Mouse (Mus musculus) heart, adult 11 months (tissue): Measurements from ENCODE around the gene Txndc17.

Experiments
- DNase-seq: peaks from one replicate; pipeline ENCODE4 v3.0.0; 2022

Gene Txndc17

DNA sequence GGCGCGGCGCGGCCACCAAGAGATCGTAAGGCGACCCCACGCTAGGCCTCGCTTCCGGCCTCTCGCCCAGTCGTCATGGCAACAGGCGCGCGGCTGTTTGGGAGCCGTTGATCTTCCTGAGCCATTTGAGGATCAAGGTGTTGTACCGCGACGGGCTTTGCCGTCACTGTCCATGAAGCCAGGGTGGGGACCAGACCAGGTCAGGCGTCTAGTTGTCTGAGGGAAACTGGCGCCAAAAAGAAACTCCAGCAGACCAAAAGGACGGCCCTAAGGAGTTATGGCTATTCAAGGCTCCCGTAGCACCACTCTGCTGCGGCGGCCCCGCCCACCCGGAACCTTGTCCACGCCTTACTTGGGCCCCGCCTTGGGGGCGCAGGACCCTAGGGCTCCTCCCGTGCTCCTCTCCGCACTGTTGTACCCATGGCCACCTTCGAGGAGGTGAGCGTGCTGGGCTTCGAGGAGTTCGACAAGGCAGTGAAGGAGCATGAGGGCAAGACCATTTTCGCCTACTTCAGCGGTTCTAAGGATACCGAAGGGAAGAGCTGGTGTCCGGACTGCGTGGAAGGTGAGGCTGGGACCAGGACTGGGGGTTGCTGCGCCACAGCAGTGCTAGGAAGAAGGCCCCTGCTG, at the start of gene Txndc17, which contains the start of gene 4933427D14Rik:
TSS of gene Txndc17 (plus strand) at position 344 of the 630 bp plus-strand sequence.
TSS of gene 4933427D14Rik (minus strand) at position 256 of the 630 bp plus-strand sequence.
- DNase-seq: peak; percentile 99

DNA sequence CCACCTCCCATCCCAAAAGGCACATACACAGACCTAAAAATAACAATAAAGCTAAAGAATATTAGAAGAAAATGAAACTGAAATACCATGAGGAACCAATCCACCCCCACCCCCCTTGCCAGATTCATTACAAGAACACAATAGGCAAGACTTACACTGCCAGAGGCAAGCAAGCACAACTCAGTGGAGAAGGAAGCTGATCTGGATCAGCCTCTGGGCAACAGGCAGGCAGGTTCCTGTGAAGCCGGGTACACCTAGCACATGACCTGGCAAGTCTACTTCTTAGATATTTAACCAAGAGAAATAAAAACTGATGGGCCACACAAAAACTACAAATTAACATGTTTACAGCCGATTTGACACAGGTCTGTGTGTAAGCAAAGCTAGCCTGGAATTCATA, 44.1 kb upstream of the Txndc17 start:
- no peak for DNase-seq

DNA sequence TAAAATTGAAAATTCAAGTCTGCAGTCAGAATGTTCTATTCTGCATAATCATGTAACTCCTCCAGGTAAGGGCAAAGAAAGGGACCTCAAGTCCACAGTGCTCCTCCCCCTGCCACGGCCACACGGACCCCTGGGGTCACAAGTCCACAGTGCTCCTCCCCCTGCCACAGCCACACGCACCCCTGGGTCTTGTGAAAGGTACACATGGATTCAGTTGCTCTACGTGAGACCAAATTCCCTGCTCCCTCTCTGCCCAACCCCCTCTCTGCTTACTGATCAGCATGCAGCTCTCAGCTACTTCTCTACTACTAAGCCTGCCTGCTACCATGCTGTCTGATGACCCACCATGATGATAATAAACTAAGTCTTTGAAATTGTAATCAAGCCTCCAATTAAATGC, 37.5 kb upstream of the Txndc17 start:
- DNase-seq: peak; percentile 83

DNA sequence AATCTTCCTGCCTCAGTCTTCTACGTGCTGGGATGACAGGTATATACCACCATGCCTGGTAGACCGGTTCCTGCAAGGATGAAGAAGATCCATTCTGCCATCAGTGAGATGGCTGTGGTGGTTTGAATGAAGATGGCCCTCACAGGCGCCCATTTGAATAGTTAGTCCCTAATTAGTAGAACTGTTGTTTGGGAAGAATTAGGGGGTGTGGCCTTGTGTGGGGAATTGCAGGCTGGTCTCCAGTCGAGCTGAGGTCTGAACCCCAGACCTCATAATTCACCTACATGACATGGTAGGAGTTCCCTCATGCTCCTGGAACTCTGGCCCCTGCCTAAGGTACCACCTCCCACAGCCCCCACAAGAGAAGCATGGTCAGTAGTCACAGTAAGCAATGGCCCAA, 35.4 kb upstream of the Txndc17 start:
- peak; percentile 61 for DNase-seq

DNA sequence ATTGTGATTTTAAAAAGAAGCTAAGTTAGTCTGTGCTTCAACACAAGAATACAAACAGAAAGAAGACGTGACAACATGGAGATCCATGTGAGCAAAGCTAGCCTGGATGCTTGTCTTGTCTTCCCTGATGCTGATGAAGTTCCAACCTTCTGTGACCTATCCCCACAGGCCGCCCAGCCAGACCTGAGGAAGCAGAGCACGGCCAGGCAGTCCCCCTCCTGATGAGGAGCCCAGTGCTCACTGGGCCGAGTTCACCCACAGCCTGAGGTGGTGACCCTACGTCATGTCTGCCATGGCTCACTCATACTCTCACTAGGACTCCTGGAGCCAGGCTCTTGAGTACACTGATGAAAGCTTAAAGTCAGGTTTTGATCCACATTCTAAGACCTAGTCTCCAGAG, 33.8 kb upstream of the Txndc17 start:
- DNase-seq: peak; percentile 55

DNA sequence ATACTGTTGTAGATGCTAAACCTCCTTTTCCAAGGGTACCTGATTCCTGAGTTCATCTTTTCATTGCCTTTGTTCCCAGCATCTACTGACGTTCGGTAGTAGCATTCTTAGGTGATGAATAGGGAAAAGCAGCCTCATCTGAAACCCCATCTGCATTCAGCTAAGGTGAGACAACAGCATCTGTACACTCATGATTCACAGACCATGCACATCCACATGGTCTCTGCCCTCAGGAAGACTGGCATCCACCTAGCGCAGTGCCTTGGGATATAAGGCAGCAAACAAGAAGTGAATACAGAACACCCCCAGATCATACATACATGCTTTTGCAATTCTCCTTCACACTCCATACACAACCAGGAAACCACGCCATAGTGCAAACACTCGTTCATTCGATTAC, 32.6 kb upstream of the Txndc17 start:
- peak; percentile 54 for DNase-seq

DNA sequence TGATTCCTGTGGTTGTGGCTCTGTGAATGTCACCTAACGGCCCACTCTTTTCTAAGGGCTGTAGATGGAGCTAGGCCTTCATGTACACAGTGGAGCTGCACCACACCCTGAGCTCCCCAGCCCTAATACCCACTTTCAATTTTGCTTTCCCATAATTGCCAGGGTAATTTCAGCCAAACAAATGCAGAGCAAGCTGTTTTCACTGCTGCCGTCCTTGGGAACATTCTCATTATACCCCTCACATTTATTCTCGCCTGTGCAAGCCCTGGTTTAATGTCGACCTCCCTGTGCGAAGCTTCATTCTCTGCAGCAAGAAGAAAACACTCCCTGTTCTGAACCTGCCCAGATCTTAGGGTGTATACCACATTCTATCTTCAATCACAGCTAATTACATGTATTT, 31.4 kb upstream of the Txndc17 start:
- peak; percentile 37 for DNase-seq

DNA sequence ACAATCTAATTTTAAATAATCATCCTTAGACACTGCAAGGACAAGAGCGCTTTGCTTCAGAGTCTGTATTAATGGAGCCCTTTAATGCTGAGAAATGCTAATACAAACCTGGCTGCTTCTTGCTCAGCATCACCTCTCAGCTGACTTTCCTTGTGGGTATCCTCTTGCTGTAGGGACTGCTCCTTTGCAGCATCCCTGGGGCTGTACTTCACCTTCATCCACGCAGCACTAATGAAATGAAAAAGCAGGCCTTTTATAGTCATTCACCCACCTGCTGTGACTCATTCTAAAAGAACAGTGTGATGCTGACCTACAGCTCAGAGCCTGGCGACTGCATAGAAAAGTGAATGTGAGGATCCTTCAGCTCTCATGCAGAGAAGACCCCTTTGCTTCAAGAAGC, 30.8 kb upstream of the Txndc17 start:
- peak; percentile 34 for DNase-seq

DNA sequence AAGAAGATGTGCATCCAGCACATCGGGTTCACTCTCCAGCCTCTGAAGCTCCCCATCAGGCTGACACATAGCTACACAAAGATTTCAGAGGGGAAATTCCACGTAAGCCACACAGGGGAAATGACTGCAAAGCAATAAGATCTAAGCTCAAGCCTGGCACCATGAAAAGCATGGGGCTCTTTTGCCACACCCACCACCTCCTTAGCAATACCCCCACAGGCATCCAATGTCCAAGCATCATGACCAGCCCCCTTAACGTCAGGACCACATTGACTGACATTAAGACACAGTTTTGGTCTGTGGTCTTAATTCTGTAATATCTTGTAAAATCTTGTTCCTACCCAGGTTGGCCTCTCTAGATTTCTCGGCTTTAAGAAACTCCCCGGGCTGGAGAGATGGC, 26.8 kb upstream of the Txndc17 start:
- peak; percentile 66 for DNase-seq

DNA sequence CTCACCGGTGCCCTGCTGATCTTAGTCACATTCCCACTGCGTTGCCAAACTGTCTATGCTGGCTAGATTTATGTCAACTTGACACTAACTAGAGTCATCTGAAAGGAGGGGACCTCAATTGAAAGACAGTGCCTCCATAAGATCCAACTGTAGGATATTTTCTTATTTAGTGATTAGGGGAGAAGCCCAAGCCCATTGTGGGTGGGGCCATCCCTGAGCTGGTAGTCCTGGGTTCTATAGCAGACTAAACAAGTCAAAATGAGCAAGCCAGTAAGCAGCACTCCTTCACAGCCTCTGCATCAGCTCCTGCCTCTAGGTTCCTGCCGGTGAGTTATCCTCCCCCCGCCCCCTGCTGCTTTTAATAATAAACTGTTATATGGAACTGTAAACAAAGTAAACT, 26.2 kb upstream of the Txndc17 start:
- DNase-seq: peak; percentile 76

DNA sequence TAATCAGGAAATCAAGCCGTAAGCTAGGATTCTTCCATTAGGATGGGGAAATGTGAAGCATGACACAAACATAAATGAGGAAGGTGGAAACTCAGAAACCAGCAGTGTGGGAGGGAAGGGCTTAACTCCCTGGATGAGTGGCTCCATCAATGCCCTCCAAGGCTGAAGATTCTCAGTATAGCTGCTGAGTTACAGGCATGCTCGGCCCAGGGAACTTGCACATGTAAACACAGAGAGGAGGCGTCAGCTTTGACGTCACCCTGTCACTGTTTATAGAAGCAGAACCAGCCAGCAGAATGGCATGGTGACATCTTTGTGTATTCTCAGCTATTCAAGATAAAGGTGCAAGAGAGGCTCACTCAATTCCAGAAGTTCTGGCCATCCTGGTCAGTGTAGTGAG, 23.1 kb upstream of the Txndc17 start:
- peak; percentile 35 for DNase-seq

DNA sequence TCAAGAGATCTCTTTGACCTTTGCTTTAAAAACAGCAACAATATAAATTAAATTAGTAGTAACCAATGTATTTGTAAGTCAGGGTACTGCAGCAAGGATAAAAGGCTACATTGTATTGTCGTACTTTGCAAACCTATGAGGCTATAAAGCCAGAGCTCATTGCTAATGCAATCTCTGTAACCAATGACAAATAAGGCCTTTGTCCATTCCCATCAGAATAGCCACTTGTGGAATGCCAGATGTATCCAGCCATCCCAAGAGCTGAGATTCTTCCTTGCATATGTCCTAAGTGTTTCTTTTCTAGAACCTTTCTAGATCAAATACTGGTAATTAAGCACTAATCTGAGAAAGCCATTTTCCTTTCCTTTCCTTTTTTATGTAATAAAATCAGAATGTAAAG, 16.5 kb upstream of the Txndc17 start:
- DNase-seq: no peak

DNA sequence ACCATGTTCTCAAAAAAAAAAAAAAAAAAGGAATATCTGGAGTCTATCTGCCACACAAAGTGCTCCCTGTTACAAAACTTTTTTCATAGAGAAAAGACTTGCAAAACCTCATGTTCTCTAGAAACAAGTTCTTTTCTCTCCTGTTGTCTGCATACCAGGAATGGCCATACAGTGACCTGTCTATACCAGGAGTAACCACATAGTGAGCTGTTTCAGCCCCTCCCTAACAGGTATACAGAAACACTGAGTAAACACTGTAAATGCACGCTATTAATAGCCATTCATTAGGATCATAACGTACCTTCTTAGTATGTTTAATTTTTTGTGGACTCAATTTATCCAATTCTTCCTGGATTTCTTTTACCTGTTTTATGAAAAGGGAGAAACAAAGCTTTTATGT, 13.1 kb upstream of the Txndc17 start:
- DNase-seq: no peak

DNA sequence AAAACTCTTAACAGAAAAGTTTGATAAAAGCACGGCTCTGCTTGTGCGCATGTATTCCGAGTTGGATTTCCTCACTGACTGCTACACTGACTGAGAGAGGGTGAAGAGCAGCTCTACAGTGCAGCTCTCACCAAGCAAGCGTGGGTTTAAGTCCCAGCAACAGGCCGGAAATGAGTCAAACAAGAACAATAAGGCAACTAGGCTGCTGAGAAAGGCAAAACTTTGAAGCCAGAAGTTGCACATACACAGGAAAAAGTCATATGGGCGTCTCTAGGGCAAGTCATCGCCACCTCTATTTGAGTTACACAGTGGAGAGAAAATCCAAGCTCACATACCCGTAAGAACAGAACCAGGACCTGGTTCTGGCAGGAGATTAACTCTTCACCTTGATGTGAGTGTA, 10.8 kb upstream of the Txndc17 start:
- peak; percentile 82 for DNase-seq

DNA sequence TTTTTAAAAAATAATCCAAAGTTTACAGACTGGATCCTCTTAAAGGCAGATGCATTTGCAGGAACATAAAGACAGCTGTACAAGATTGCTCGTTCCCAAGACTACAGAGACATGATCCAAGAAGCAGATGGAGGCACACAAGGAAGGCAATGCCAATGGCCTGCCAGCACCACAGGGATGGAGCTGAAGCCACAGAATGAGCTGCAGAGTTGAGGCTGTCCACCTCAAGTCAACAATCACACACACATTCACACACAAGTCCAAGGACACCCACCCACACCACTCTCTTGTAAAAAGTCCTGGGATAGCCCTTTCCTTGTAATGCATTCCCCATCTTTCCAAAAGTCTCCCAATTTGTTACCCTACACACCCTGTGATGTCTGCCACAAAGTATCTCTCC, 3.9 kb upstream of the Txndc17 start:
- DNase-seq: peak; percentile 78

DNA sequence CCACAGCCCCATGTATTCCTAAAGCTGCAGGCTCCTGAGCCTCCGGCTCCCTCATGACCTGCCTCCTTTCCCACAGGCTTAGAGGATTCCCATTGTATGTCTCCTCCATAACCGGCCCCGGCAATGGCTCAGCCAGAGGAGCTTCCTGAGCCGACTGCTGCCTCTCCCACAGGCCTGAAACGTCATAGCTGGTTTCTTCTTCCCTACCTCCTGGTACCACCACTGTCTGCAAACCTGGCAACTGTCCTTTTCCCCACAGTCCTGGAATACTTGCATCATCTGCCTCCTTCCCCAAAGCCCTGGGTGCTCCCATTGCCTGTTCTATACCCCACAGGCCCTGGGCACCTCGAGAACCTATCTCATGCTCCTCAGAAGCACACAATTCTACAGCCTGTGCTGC, 2.1 kb upstream of the Txndc17 start:
- DNase-seq: peak; percentile 90

DNA sequence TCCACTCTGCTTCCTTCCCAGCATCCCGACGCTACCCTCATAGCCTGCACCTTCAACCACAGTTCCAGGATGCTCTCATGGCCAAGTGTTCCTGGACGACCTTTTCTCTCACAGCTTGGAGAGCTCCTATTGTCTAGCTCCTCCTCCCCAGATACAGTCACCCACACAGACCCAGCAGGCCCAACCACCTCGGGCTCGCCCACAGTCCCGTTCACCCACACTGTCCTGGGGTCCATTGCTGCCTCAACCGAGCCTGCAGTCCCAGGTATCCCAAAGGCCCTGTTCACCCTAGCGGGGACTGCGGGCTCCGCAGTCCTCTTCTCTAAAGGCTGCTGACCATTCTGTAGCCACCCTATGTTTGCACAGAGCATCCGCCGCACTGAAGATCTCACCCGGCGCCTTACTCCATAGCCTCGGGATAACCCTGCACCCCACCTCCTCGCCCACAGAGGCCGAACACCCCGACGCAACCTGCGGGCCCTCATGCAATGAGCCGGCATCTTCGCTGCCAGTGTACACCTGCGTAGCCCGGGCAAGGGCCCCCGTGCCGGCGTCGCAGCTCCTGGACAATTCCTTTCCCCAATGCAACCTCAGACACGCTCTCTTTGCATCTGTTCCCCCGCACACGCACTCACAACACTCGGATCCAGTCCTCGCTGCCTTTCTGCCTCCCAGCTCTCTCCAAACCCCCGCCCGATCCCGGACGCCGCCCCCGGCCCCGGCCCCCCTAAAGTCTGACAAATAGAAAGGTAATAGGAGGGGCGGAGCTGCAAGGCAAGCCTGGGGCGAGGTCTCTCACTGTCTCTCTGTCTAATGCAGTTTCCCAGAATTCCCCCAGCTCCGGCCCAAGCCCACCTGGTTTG, 775 bp upstream of the Txndc17 start, which contains the start of gene Gm43951:
TSS of gene Gm43951 (minus strand) at position 500 of the 863 bp plus-strand sequence.
- peak; percentile 94 for DNase-seq

DNA sequence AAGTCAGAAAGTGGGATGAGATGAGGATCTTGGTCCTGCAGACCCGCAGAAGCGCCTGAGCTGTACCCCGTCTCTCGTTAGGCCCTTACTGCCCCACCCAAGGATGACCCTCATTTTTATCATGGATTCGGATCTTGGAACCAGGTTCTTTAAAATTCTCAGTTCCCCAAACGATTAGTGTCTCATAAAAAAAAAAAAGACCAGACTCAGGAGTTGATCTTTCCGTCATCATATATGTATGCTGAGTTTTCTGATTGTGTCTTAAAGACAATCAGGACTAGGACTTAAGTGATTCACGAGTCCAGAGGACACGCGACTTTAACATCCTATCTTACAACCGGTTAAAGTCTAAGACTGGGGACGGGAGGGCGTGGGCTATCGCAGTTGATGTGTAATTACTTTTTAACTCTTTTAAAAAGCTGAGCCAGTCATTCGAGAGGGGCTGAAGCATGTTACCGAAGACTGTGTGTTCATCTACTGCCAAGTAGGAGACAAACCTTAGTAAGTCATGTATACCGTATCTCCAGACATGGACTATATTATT, 559 bp downstream of the Txndc17 start:
- DNase-seq: no peak

DNA sequence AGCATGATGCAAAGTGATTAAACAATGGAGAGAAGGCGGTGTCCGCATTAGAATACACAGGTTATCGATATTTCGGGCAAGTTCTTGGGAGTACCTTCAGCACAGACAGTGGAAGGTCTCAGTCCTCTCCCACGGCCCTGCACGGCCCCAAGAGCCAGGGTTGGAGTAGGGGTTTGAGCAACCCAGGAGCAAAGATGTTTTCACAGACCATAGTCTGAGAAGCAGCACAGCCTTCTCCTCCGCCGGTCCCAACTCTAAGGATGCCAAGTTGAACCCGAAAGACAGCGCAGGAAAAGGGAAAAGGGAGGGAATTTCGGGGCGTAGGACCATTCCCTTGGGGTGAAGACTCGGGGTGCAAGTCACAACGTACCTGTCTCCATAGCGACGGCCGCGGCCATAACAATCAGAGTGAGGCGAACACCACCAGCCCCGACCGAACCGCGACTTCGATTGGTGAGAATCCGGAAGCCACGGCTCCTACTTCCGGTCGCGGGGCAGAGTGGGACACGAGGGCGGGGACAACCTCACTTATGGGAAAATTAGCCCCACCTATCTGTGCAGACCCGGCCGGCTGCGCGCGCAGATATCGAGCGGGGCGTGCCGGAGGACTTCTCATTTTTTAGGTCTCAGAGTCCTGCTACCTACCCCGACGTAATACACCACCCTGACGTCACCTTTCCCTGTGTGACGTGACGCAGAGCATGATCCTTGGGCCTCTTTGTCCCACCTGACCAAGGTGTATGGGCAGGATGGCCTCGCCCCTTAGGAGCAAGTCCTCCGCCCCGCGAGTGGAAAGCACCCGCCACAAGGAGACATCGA, 7.5 kb downstream of the Txndc17 start:
- peak; percentile 100 for DNase-seq

DNA sequence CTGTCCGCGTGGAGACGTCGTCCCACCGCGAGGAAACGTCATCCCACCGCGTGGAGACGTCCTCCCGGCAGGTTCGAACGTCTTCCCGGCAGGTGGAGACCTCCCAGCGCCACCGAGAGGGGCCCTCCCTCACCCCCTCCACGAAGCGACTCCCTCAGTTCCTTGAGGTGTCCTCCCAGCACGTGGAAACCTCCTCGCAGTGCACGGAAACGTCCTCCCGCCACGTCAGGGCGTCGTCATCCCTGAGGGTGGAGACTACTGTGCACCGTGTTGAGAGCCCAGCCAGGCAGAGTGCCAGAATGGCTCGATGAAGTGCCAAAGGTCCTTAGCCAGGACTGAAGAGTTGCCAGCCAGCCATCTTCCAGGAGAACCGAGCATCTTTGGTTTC, 8.1 kb downstream of the Txndc17 start, which contains the start of gene Med31:
TSS of gene Med31 (minus strand) at position 183 of the 388 bp plus-strand sequence.
- peak; percentile 98 for DNase-seq

DNA sequence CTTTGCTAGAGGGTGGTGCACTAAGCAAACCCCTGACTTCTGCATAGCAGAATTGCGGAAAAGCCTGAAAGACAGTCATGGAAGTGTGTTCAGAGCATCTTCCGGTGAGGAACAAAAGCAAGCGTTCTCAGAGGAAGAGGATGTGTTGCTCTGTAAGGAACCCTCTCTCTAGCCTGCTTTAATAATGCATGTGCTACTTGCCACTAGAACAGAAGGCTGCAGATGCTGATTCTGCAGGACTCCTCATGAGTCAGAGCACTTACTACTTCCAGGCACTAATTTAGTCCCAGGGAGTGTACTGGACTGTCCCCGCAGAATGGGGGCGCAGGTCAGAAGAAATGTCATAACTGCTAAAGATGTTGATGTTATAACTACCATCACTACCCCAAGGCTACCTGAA, 9.8 kb downstream of the Txndc17 start:
- peak; percentile 90 for DNase-seq

DNA sequence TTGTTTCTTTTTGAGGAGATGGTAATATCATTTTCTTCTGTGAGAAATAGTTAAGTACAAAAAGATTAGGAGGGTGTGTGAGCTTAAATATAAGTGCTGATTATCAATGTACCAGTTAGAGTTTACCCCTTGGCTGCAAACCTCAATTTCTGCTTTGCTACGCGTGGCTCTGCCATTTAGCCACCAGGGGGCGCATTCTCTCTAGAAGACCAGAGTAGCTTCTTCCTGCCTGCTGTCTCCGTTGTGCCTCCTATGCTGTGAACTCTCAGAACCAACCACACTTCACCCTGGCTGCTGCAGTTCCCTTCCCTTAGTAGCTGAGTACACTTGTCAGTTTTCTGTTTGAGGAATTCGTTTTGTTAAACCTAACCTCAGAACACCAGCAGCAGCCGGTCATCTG, 13.9 kb downstream of the Txndc17 start:
- peak; percentile 92 for DNase-seq

DNA sequence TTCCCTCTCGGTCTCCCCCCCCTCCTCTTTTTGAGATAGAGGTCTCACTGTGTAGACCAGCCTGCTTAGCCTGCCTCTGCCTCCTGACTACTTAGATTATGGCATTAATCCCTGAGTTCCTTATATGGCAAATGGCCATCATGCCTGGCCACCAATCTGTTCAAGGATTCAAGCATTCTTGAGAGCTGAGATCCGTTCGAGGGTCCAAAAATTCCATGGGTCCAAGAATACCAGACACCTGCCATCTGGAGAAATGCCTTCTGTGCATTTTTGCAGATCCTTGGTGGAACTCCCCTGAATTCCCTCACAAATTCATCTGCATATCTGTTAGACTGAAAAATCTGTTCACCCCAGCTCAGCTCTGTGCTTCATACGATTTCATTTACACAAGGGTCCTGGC, 16.1 kb downstream of the Txndc17 start:
- peak; percentile 68 for DNase-seq
